In genomic region chr3:88529204-88530000, GRCm38 (mm10) we compare ENCODE assay signal across 8 mouse cellular contexts. TPM values are rescaled to one million over a fixed set of nuclear protein-coding genes. Genes with fewer than 3 reads are reported as not detected.
DNase-seq lines count a peak whose midpoint lies in the region; ATAC-seq lines count a peak whose summit lies in the region.
"Had no signal": no experiment of that assay in that cellular context is flagged by ENCODE, and none has a peak within 500 bp of the region (broad histone marks: within the 10 kb centered on the region; RNA-seq: fewer than 3 reads in every experiment).

No protein-coding gene starts in this region.

- no peaks in the 10 kb centered on the region for H3K27me3 ChIP-seq in lung, embryonic 15.5 days
- H3K27me3 ChIP-seq in forebrain, embryonic 14.5 days (replicated peaks; ENCODE audit: control insufficient read depth, insufficient read depth, low read length), result no peaks in the 10 kb centered on the region
- H3K27me3 ChIP-seq in limb, embryonic 11.5 days (ENCODE audit: control insufficient read depth, insufficient read depth, low read length), result no peaks in the 10 kb centered on the region
- no peaks in the 10 kb centered on the region for H3K27me3 ChIP-seq in stomach, embryonic 16.5 days (ENCODE audit: control insufficient read depth, insufficient read depth, low read length)

- H3K9ac ChIP-seq in lung, embryonic 15.5 days, result 0 out of 2 replicates have a peak overlapping the region, but pooled peaks have one; percentile 96
- H3K9ac ChIP-seq in forebrain, embryonic 14.5 days (ENCODE audit: low read length), result peak overlapping the region; percentile 100
- H3K9ac ChIP-seq in limb, embryonic 11.5 days (ENCODE audit: low read length), result peak overlapping the region; percentile 98
- H3K9ac ChIP-seq in stomach, embryonic 16.5 days (ENCODE audit: low read length), result peak overlapping the region; percentile 97

- 38% methylated on average over 7 of the region's 7 CpGs for WGBS in lung, embryonic 15.5 days
- 24% methylated on average over 7 of the region's 7 CpGs for WGBS in forebrain, embryonic 14.5 days
- 46% methylated on average over 7 of the region's 7 CpGs for WGBS in limb, embryonic 11.5 days
- 35% methylated on average over 7 of the region's 7 CpGs for WGBS in stomach, embryonic 16.5 days

- no peak for ATAC-seq in lung, embryonic 15.5 days (ENCODE audit: borderline replicate concordance, extremely low read depth, low FRiP score, low TSS enrichment)
- no peak for ATAC-seq in forebrain, embryonic 14.5 days
- ATAC-seq in limb, embryonic 11.5 days (ENCODE audit: insufficient number of reproducible peaks, low FRiP score, low TSS enrichment, low read depth), result no peak
- ATAC-seq in stomach, embryonic 16.5 days (ENCODE audit: insufficient read depth, low FRiP score), result no peak

- H3K4me1 ChIP-seq in lung, embryonic 15.5 days, result peaks cover 45% of the 10 kb centered on the region
- peaks cover 31% of the 10 kb centered on the region for H3K4me1 ChIP-seq in forebrain, embryonic 14.5 days (ENCODE audit: control insufficient read depth, insufficient read depth, low read length)
- peaks cover 29% of the 10 kb centered on the region for H3K4me1 ChIP-seq in limb, embryonic 11.5 days (ENCODE audit: control insufficient read depth, insufficient read depth, low read length)
- peaks cover 47% of the 10 kb centered on the region for H3K4me1 ChIP-seq in stomach, embryonic 16.5 days (ENCODE audit: control insufficient read depth, insufficient read depth, low read length)

- H3K27ac ChIP-seq in lung, embryonic 15.5 days, result no peak overlapping the region
- H3K27ac ChIP-seq in forebrain, embryonic 14.5 days (ENCODE audit: low read depth, low read length), result peak overlapping the region; percentile 99
- peak overlapping the region; percentile 99; the same call in 1 of the 2 replicates for H3K27ac ChIP-seq in limb, embryonic 11.5 days (replicated peaks; ENCODE audit: low read depth, low read length)
- H3K27ac ChIP-seq in stomach, embryonic 16.5 days (ENCODE audit: low read length), result no peak overlapping the region; the same call in 1 of the 2 replicates

- peak overlapping the region; percentile 87 for H3K4me2 ChIP-seq in lung, embryonic 15.5 days
- H3K4me2 ChIP-seq in forebrain, embryonic 14.5 days (ENCODE audit: low read length), result peak overlapping the region; percentile 92
- peak overlapping the region; percentile 93 for H3K4me2 ChIP-seq in limb, embryonic 11.5 days (ENCODE audit: low read depth, severe bottlenecking)
- peak overlapping the region; percentile 79 for H3K4me2 ChIP-seq in stomach, embryonic 16.5 days (ENCODE audit: low read depth, low read length)

- no peaks in the 10 kb centered on the region for H3K9me3 ChIP-seq in lung, embryonic 15.5 days
- H3K9me3 ChIP-seq in forebrain, embryonic 14.5 days (replicated peaks; ENCODE audit: control insufficient read depth, low read length), result no peaks in the 10 kb centered on the region
- H3K9me3 ChIP-seq in limb, embryonic 11.5 days (ENCODE audit: control insufficient read depth, low read length), result no peaks in the 10 kb centered on the region
- no peaks in the 10 kb centered on the region for H3K9me3 ChIP-seq in stomach, embryonic 16.5 days (replicated peaks; ENCODE audit: control insufficient read depth, low read length)

- peaks cover 9% of the 10 kb centered on the region for H3K36me3 ChIP-seq in lung, embryonic 15.5 days
- peaks cover 15% of the 10 kb centered on the region for H3K36me3 ChIP-seq in forebrain, embryonic 14.5 days (ENCODE audit: control insufficient read depth, insufficient read depth, low read length)
- H3K36me3 ChIP-seq in limb, embryonic 11.5 days (ENCODE audit: control insufficient read depth, insufficient read depth, low read length), result no peaks in the 10 kb centered on the region
- peaks cover 6% of the 10 kb centered on the region; the same call in 1 of the 2 replicates for H3K36me3 ChIP-seq in stomach, embryonic 16.5 days (ENCODE audit: control insufficient read depth, insufficient read depth, low read length)

- no peak for DNase-seq in lung, postnatal 4 days
- no peak for DNase-seq in forebrain, embryonic 14.5 days (ENCODE audit: low spot score)
- DNase-seq in limb, embryonic 11.5 days (ENCODE audit: low spot score), result no peak
- DNase-seq in thymus, postnatal 14 days, result no peak
- no peak for DNase-seq in left cerebral cortex, adult 8-10 months (ENCODE audit: low spot score in 2 of 2)
- DNase-seq: lung, adult 2 months had no signal

- H3K4me3 ChIP-seq in lung, embryonic 15.5 days, result no peak overlapping the region
- peak overlapping the region; percentile 86 for H3K4me3 ChIP-seq in forebrain, embryonic 14.5 days (ENCODE audit: low read depth, low read length)
- peak overlapping the region; percentile 95 for H3K4me3 ChIP-seq in limb, embryonic 11.5 days (ENCODE audit: low read depth, low read length)
- peak overlapping the region; percentile 67; the same call in 1 of the 2 replicates for H3K4me3 ChIP-seq in stomach, embryonic 16.5 days (replicated peaks; ENCODE audit: low read length)

RNA-seq across cellular contexts. Expression of gene Mex3a, which starts 2.8 kb away (rescaled TPM):
- polyA plus RNA-seq in lung, embryonic 15.5 days (2015; fragmentation: Nextera tagmentation; extraction: Ambion mirVana), result 15.8 and 16.8 TPM in 2 replicates
- polyA plus RNA-seq in forebrain, embryonic 14.5 days (2014; fragmentation: Nextera tagmentation; extraction: Ambion mirVana), result 48.8 and 50.1 TPM in 2 replicates
- polyA plus RNA-seq in limb, embryonic 11.5 days (2014; fragmentation: Nextera tagmentation; extraction: Ambion mirVana), result 42.6 and 43.5 TPM in 2 replicates
- polyA plus RNA-seq in stomach, embryonic 16.5 days (2015; fragmentation: Nextera tagmentation; extraction: Ambion mirVana), result 9.9 and 11.4 TPM in 2 replicates
- total RNA-seq in left cerebral cortex, adult 8-10 months (2022), result 1 to 10 TPM; 2.3 to 3.1 (median 2.6) TPM

RNA-seq across cellular contexts. Expression of gene Rab25, which starts 18.7 kb away (rescaled TPM):
- 33.1 and 36.4 TPM in 2 replicates for polyA plus RNA-seq in lung, embryonic 15.5 days (2015; fragmentation: Nextera tagmentation; extraction: Ambion mirVana)
- not detected in 2 replicates for polyA plus RNA-seq in forebrain, embryonic 14.5 days (2014; fragmentation: Nextera tagmentation; extraction: Ambion mirVana)
- 2.4 and 3.1 TPM in 2 replicates for polyA plus RNA-seq in limb, embryonic 11.5 days (2014; fragmentation: Nextera tagmentation; extraction: Ambion mirVana)
- 144 and 197 TPM in 2 replicates for polyA plus RNA-seq in stomach, embryonic 16.5 days (2015; fragmentation: Nextera tagmentation; extraction: Ambion mirVana)
- not detected for total RNA-seq in left cerebral cortex, adult 8-10 months (2022)

RNA-seq across cellular contexts. Expression of gene Lmna, which starts 19.6 kb away (rescaled TPM):
- polyA plus RNA-seq in lung, embryonic 15.5 days (2015; fragmentation: Nextera tagmentation; extraction: Ambion mirVana), result 111 and 121 TPM in 2 replicates
- 18.0 and 28.5 TPM in 2 replicates for polyA plus RNA-seq in forebrain, embryonic 14.5 days (2014; fragmentation: Nextera tagmentation; extraction: Ambion mirVana)
- polyA plus RNA-seq in limb, embryonic 11.5 days (2014; fragmentation: Nextera tagmentation; extraction: Ambion mirVana), result 20.3 and 20.4 TPM in 2 replicates
- 266 and 298 TPM in 2 replicates for polyA plus RNA-seq in stomach, embryonic 16.5 days (2015; fragmentation: Nextera tagmentation; extraction: Ambion mirVana)
- total RNA-seq in left cerebral cortex, adult 8-10 months (2022), result 10 to 100 TPM; 50.1 to 67.5 (median 60.3) TPM

RNA-seq across cellular contexts. Expression of gene Lamtor2, which starts 23.5 kb away (rescaled TPM):
- polyA plus RNA-seq in lung, embryonic 15.5 days (2015; fragmentation: Nextera tagmentation; extraction: Ambion mirVana), result 165 and 178 TPM in 2 replicates
- polyA plus RNA-seq in forebrain, embryonic 14.5 days (2014; fragmentation: Nextera tagmentation; extraction: Ambion mirVana), result 107 and 122 TPM in 2 replicates
- polyA plus RNA-seq in limb, embryonic 11.5 days (2014; fragmentation: Nextera tagmentation; extraction: Ambion mirVana), result 78.9 and 89.3 TPM in 2 replicates
- polyA plus RNA-seq in stomach, embryonic 16.5 days (2015; fragmentation: Nextera tagmentation; extraction: Ambion mirVana), result 188 and 190 TPM in 2 replicates
- total RNA-seq in left cerebral cortex, adult 8-10 months (2022), result 100 to 1,000 TPM; 102 to 133 (median 110) TPM

RNA-seq across cellular contexts. Expression of gene Ubqln4, which starts 24.2 kb away (rescaled TPM):
- polyA plus RNA-seq in lung, embryonic 15.5 days (2015; fragmentation: Nextera tagmentation; extraction: Ambion mirVana), result 46.4 and 49.4 TPM in 2 replicates
- polyA plus RNA-seq in forebrain, embryonic 14.5 days (2014; fragmentation: Nextera tagmentation; extraction: Ambion mirVana), result 40.5 and 43.3 TPM in 2 replicates
- polyA plus RNA-seq in limb, embryonic 11.5 days (2014; fragmentation: Nextera tagmentation; extraction: Ambion mirVana), result 80.1 and 85.3 TPM in 2 replicates
- 33.3 and 34.0 TPM in 2 replicates for polyA plus RNA-seq in stomach, embryonic 16.5 days (2015; fragmentation: Nextera tagmentation; extraction: Ambion mirVana)
- 100 to 1,000 TPM; 121 to 142 (median 129) TPM for total RNA-seq in left cerebral cortex, adult 8-10 months (2022)

Comparison
In these comparisons a context has a peak if more than half of its experiments do, and no peak if none do; other contexts are left out.
1. H3K27ac ChIP-seq: peak in forebrain, embryonic 14.5 days (single experiment) and limb, embryonic 11.5 days (single experiment); none in lung, embryonic 15.5 days (single experiment) and stomach, embryonic 16.5 days (single experiment).
2. Peak in every context shown above with its lines, with median percentiles within 50 percentile points of each other: H3K4me2 ChIP-seq and H3K9ac ChIP-seq.